ENCODE assay signal across 17 mouse cellular contexts in genomic region chr2:161215736-161216135, GRCm38 (mm10).
"Had no signal": no experiment of that assay in that cellular context is flagged by ENCODE, and none has a peak within 500 bp of the region (broad histone marks: within the 10 kb centered on the region; RNA-seq: fewer than 3 reads in every experiment).

No protein-coding gene starts in this region.

- H3K9ac ChIP-seq: kidney, embryonic 15.5 days; liver, embryonic 13.5 days; midbrain, embryonic 13.5 days; neural tube, embryonic 13.5 days; stomach, embryonic 15.5 days had no signal

- H3K9me3 ChIP-seq: kidney, embryonic 15.5 days; liver, embryonic 13.5 days; midbrain, embryonic 13.5 days; neural tube, embryonic 13.5 days; stomach, embryonic 15.5 days had no signal

- H3K4me1 ChIP-seq: kidney, embryonic 15.5 days; liver, embryonic 13.5 days; stomach, embryonic 15.5 days had no signal

- H3K27me3 ChIP-seq: kidney, embryonic 15.5 days; liver, embryonic 13.5 days; midbrain, embryonic 13.5 days; neural tube, embryonic 13.5 days; stomach, embryonic 15.5 days had no signal

- H3K36me3 ChIP-seq: kidney, embryonic 15.5 days; liver, embryonic 13.5 days; midbrain, embryonic 13.5 days; neural tube, embryonic 13.5 days; stomach, embryonic 15.5 days had no signal

- H3K27ac ChIP-seq: kidney, embryonic 15.5 days; liver, embryonic 13.5 days; midbrain, embryonic 13.5 days; neural tube, embryonic 13.5 days; stomach, embryonic 15.5 days had no signal

- H3K4me2 ChIP-seq: liver, embryonic 13.5 days; midbrain, embryonic 13.5 days; neural tube, embryonic 13.5 days; stomach, embryonic 15.5 days had no signal

- ATAC-seq: midbrain, embryonic 13.5 days; midbrain, embryonic 16.5 days had no signal

- DNase-seq: kidney, adult 8-10 months; kidney, postnatal 10 days; kidney, postnatal 36 days; liver, embryonic 13.5 days; lung, adult 2 months; lung, postnatal 14 days; lung, postnatal 4 days; right cerebral cortex, adult 18-20 months; right cerebral cortex, postnatal 14 days; right cerebral cortex, postnatal 4 days; thymus, postnatal 25 days had no signal

- H3K4me3 ChIP-seq: kidney, embryonic 15.5 days; liver, embryonic 13.5 days; midbrain, embryonic 13.5 days; myocyte; neural tube, embryonic 13.5 days; stomach, embryonic 15.5 days had no signal
